Mouse (Mus musculus): Measurements from ENCODE around the gene Asb10. TPM values are rescaled to one million over a fixed set of nuclear protein-coding genes. Genes with fewer than 3 reads are reported as not detected.

The Asb10 gene
- total RNA-seq, 1 experiment = 0.18 TPM

- H3K9ac ChIP-seq (ENCODE audit: insufficient read depth, low read depth, low read length, poor library complexity, severe bottlenecking) = no peak overlapping the region
- in situ Hi-C loops (cut with MboI; ENCODE audit: low sequenced_read_pairs in 2 of 2, unreplicated experiment in 2 of 2) = no loop called here
- H3K9me3 ChIP-seq (ENCODE audit: control insufficient read depth, insufficient read depth, low read depth, low read length) = no peaks in the 10 kb centered on the region
- no peak for DNase-seq (ENCODE audit: low read depth, low spot score)
- peaks cover 39% of the 10 kb centered on the region for H3K36me3 ChIP-seq (ENCODE audit: control insufficient read depth, insufficient read depth, low read length, poor library complexity, severe bottlenecking)
- H3K4me3 ChIP-seq (ENCODE audit: insufficient read depth in 1 of 2, low read depth in 1 of 2, low read length in 2 of 2, poor library complexity in 1 of 2, severe bottlenecking in 1 of 2) = no peak overlapping the region
- peaks cover 0 to 2% of the 10 kb centered on the region in 2 experiments; a peak in 1 of 4 replicates for H3K4me1 ChIP-seq (ENCODE audit: control insufficient read depth in 2 of 2, insufficient read depth in 2 of 2, low read length in 2 of 2, poor library complexity in 1 of 2)
- no peak overlapping the region for H3K27ac ChIP-seq (ENCODE audit: insufficient read depth, low read depth, low read length, poor library complexity, severe bottlenecking)
- TF ChIP-seq ZNF384 (IDR thresholded peaks at IDR 0.05; ENCODE audit: low read depth, low read length) (no peak), CHD2 (IDR thresholded peaks at IDR 0.05; ENCODE audit: low read depth, low read length) (no peak), HCFC1 (IDR thresholded peaks at IDR 0.05; ENCODE audit: borderline replicate concordance, insufficient read depth, low read length) (no peak), ZC3H11A (IDR thresholded peaks at IDR 0.05; ENCODE audit: borderline replicate concordance, low read depth, low read length) (no peak), MAFK (IDR thresholded peaks at IDR 0.05; ENCODE audit: insufficient read depth, low read depth, low read length) (no peak)
These were observed 43.3 kb downstream of the Asb10 start for GRCm38 (mm10) chr5:24497526-24497925.

GRCm38 (mm10) chr5:24496756-24497155, 44.0 kb downstream of the Asb10 start:
- TF ChIP-seq ZC3H11A (IDR thresholded peaks at IDR 0.05; ENCODE audit: borderline replicate concordance, low read depth, low read length) (no peak), MAFK (IDR thresholded peaks at IDR 0.05; ENCODE audit: insufficient read depth, low read depth, low read length) (no peak), ZNF384 (IDR thresholded peaks at IDR 0.05; ENCODE audit: low read depth, low read length) (no peak), CHD2 (IDR thresholded peaks at IDR 0.05; ENCODE audit: low read depth, low read length) (no peak), HCFC1 (IDR thresholded peaks at IDR 0.05; ENCODE audit: borderline replicate concordance, insufficient read depth, low read length) (no peak)
- no peak overlapping the region for H3K27ac ChIP-seq (ENCODE audit: insufficient read depth, low read depth, low read length, poor library complexity, severe bottlenecking)
- H3K9ac ChIP-seq (ENCODE audit: insufficient read depth, low read depth, low read length, poor library complexity, severe bottlenecking) = no peak overlapping the region
- H3K4me3 ChIP-seq (ENCODE audit: insufficient read depth in 1 of 2, low read depth in 1 of 2, low read length in 2 of 2, poor library complexity in 1 of 2, severe bottlenecking in 1 of 2) = no peak overlapping the region
- peaks cover 34% of the 10 kb centered on the region for H3K36me3 ChIP-seq (ENCODE audit: control insufficient read depth, insufficient read depth, low read length, poor library complexity, severe bottlenecking)
- no peaks in the 10 kb centered on the region for H3K9me3 ChIP-seq (ENCODE audit: control insufficient read depth, insufficient read depth, low read depth, low read length)
- no peak for DNase-seq (ENCODE audit: low read depth, low spot score)
- peaks cover 0 to 2% of the 10 kb centered on the region in 2 experiments; a peak in 1 of 4 replicates for H3K4me1 ChIP-seq (ENCODE audit: control insufficient read depth in 2 of 2, insufficient read depth in 2 of 2, low read length in 2 of 2, poor library complexity in 1 of 2)
- in situ Hi-C loops (cut with MboI; ENCODE audit: low sequenced_read_pairs in 2 of 2, unreplicated experiment in 2 of 2) = no loop called here

- H3K36me3 ChIP-seq (ENCODE audit: control insufficient read depth, insufficient read depth, low read length, poor library complexity, severe bottlenecking) = peaks cover 24% of the 10 kb centered on the region
- in situ Hi-C loops (cut with MboI; ENCODE audit: low sequenced_read_pairs in 2 of 2, unreplicated experiment in 2 of 2) = no loop called here
These were observed 45.8 kb downstream of the Asb10 start for GRCm38 (mm10) chr5:24495019-24495418.

GRCm38 (mm10) chr5:24492546-24493285, 48.1 kb downstream of the Asb10 start:
- Histone ChIP-seq H3K27ac (ENCODE audit: insufficient read depth, low read depth, low read length, poor library complexity, severe bottlenecking) (no peak overlapping the region), H3K4me3 (ENCODE audit: insufficient read depth in 1 of 2, low read depth in 1 of 2, low read length in 2 of 2, poor library complexity in 1 of 2, severe bottlenecking in 1 of 2) (no peak overlapping the region), H3K4me1 (ENCODE audit: control insufficient read depth in 2 of 2, insufficient read depth in 2 of 2, low read length in 2 of 2, poor library complexity in 1 of 2) (no peaks in the 10 kb centered on the region; a peak in 1 of 4 replicates), H3K36me3 (ENCODE audit: control insufficient read depth, insufficient read depth, low read length, poor library complexity, severe bottlenecking) (peaks cover 26% of the 10 kb centered on the region), H3K9ac (ENCODE audit: insufficient read depth, low read depth, low read length, poor library complexity, severe bottlenecking) (no peak overlapping the region), H3K9me3 (ENCODE audit: control insufficient read depth, insufficient read depth, low read depth, low read length) (no peaks in the 10 kb centered on the region)
- in situ Hi-C loops (cut with MboI; ENCODE audit: low sequenced_read_pairs in 2 of 2, unreplicated experiment in 2 of 2) = no loop called here
- TF ChIP-seq ZC3H11A (IDR thresholded peaks at IDR 0.05; ENCODE audit: borderline replicate concordance, low read depth, low read length) = no peak
- TF ChIP-seq HCFC1 (IDR thresholded peaks at IDR 0.05; ENCODE audit: borderline replicate concordance, insufficient read depth, low read length) = no peak
- TF ChIP-seq CHD2 (IDR thresholded peaks at IDR 0.05; ENCODE audit: low read depth, low read length) = no peak
- no peak for TF ChIP-seq MAFK (IDR thresholded peaks at IDR 0.05; ENCODE audit: insufficient read depth, low read depth, low read length)
- TF ChIP-seq ZNF384 (IDR thresholded peaks at IDR 0.05; ENCODE audit: low read depth, low read length) = no peak
- no peak for DNase-seq (ENCODE audit: low read depth, low spot score)

More at GRCm38 (mm10) chr5:24495019-24495418, 45.8 kb downstream of the Asb10 start:
- Histone ChIP-seq H3K4me3 (ENCODE audit: insufficient read depth in 1 of 2, low read depth in 1 of 2, low read length in 2 of 2, poor library complexity in 1 of 2, severe bottlenecking in 1 of 2) (no peak overlapping the region), H3K4me1 (ENCODE audit: control insufficient read depth in 2 of 2, insufficient read depth in 2 of 2, low read length in 2 of 2, poor library complexity in 1 of 2) (peaks cover 0 to 2% of the 10 kb centered on the region in 2 experiments; a peak in 1 of 4 replicates), H3K9me3 (ENCODE audit: control insufficient read depth, insufficient read depth, low read depth, low read length) (no peaks in the 10 kb centered on the region), H3K27ac (ENCODE audit: insufficient read depth, low read depth, low read length, poor library complexity, severe bottlenecking) (no peak overlapping the region), H3K9ac (ENCODE audit: insufficient read depth, low read depth, low read length, poor library complexity, severe bottlenecking) (no peak overlapping the region)
- no peak for TF ChIP-seq CHD2 (IDR thresholded peaks at IDR 0.05; ENCODE audit: low read depth, low read length)
- no peak for TF ChIP-seq ZNF384 (IDR thresholded peaks at IDR 0.05; ENCODE audit: low read depth, low read length)
- TF ChIP-seq MAFK (IDR thresholded peaks at IDR 0.05; ENCODE audit: insufficient read depth, low read depth, low read length) = no peak
- TF ChIP-seq HCFC1 (IDR thresholded peaks at IDR 0.05; ENCODE audit: borderline replicate concordance, insufficient read depth, low read length) = no peak
- TF ChIP-seq ZC3H11A (IDR thresholded peaks at IDR 0.05; ENCODE audit: borderline replicate concordance, low read depth, low read length) = no peak
- no peak for DNase-seq (ENCODE audit: low read depth, low spot score)
